Mouse (Mus musculus): ENCODE data around the gene Ppp1r32. TPM values are rescaled to one million over a fixed set of nuclear protein-coding genes. Genes with fewer than 3 reads are reported as not detected.

The Ppp1r32 gene
- total RNA-seq, 1 experiment: 0.62 TPM

- Histone ChIP-seq H3K4me1 (ENCODE audit: control insufficient read depth in 2 of 2, insufficient read depth in 2 of 2, low read length in 2 of 2, poor library complexity in 1 of 2) (peaks cover 0 to 14% of the 10 kb centered on the region in 2 experiments; a peak in 1 of 4 replicates), H3K27ac (ENCODE audit: insufficient read depth, low read depth, low read length, poor library complexity, severe bottlenecking) (no peak overlapping the region), H3K4me3 (ENCODE audit: insufficient read depth in 1 of 2, low read depth in 1 of 2, low read length in 2 of 2, poor library complexity in 1 of 2, severe bottlenecking in 1 of 2) (peak overlapping the region; percentile 28 to 57; a peak in 1 of 4 replicates), H3K9me3 (ENCODE audit: control insufficient read depth, insufficient read depth, low read depth, low read length) (no peaks in the 10 kb centered on the region), H3K9ac (ENCODE audit: insufficient read depth, low read depth, low read length, poor library complexity, severe bottlenecking) (no peak overlapping the region), H3K36me3 (ENCODE audit: control insufficient read depth, insufficient read depth, low read length, poor library complexity, severe bottlenecking) (no peaks in the 10 kb centered on the region)
- in situ Hi-C loops (cut with MboI; ENCODE audit: low sequenced_read_pairs in 2 of 2, unreplicated experiment in 2 of 2): no loop called here
- TF ChIP-seq MAFK (IDR thresholded peaks at IDR 0.05; ENCODE audit: insufficient read depth, low read depth, low read length): no peak
- no peak for TF ChIP-seq HCFC1 (IDR thresholded peaks at IDR 0.05; ENCODE audit: borderline replicate concordance, insufficient read depth, low read length)
- TF ChIP-seq ZC3H11A (IDR thresholded peaks at IDR 0.05; ENCODE audit: borderline replicate concordance, low read depth, low read length): no peak
- no peak for DNase-seq (ENCODE audit: low read depth, low spot score)
Observed at GRCm38 (mm10) chr19:10458096-10458495, 24.6 kb downstream of the Ppp1r32 start.

GRCm38 (mm10) chr19:10457484-10457800 is 25.3 kb downstream of the Ppp1r32 start:
- Histone ChIP-seq H3K36me3 (ENCODE audit: control insufficient read depth, insufficient read depth, low read length, poor library complexity, severe bottlenecking) (no peaks in the 10 kb centered on the region), H3K9ac (ENCODE audit: insufficient read depth, low read depth, low read length, poor library complexity, severe bottlenecking) (peak overlapping the region; percentile 34; the same call in 1 of the 2 replicates), H3K4me3 (ENCODE audit: insufficient read depth in 1 of 2, low read depth in 1 of 2, low read length in 2 of 2, poor library complexity in 1 of 2, severe bottlenecking in 1 of 2) (peak overlapping the region; percentile 63 to 75), H3K9me3 (ENCODE audit: control insufficient read depth, insufficient read depth, low read depth, low read length) (no peaks in the 10 kb centered on the region), H3K27ac (ENCODE audit: insufficient read depth, low read depth, low read length, poor library complexity, severe bottlenecking) (no peak overlapping the region), H3K4me1 (ENCODE audit: control insufficient read depth in 2 of 2, insufficient read depth in 2 of 2, low read length in 2 of 2, poor library complexity in 1 of 2) (peaks cover 0 to 12% of the 10 kb centered on the region in 2 experiments; a peak in 1 of 4 replicates)
- in situ Hi-C loops (cut with MboI; ENCODE audit: low sequenced_read_pairs in 2 of 2, unreplicated experiment in 2 of 2): no loop called here
- DNase-seq (ENCODE audit: low read depth, low spot score): peak; percentile 92
- TF ChIP-seq ZNF384 (IDR thresholded peaks at IDR 0.05; ENCODE audit: low read depth, low read length) (no peak), ZC3H11A (IDR thresholded peaks at IDR 0.05; ENCODE audit: borderline replicate concordance, low read depth, low read length) (no peak)

GRCm38 (mm10) chr19:10456752-10457483 is 25.8 kb downstream of the Ppp1r32 start, which contains the start of gene Lrrc10b:
TSS of gene Lrrc10b (minus strand) at chr19:10457473.
- in situ Hi-C loops (cut with MboI; ENCODE audit: low sequenced_read_pairs in 2 of 2, unreplicated experiment in 2 of 2): no loop called here
- peak within 1 kb of the TSS; percentile 34 for H3K9ac ChIP-seq (ENCODE audit: insufficient read depth, low read depth, low read length, poor library complexity, severe bottlenecking)
- no peaks in the 10 kb centered on the region for H3K36me3 ChIP-seq (ENCODE audit: control insufficient read depth, insufficient read depth, low read length, poor library complexity, severe bottlenecking)
- H3K4me3 ChIP-seq (ENCODE audit: insufficient read depth in 1 of 2, low read depth in 1 of 2, low read length in 2 of 2, poor library complexity in 1 of 2, severe bottlenecking in 1 of 2): peak within 1 kb of the TSS; percentile 63 to 75
- no peak for TF ChIP-seq ZNF384 (IDR thresholded peaks at IDR 0.05; ENCODE audit: low read depth, low read length)
- H3K9me3 ChIP-seq (ENCODE audit: control insufficient read depth, insufficient read depth, low read depth, low read length): no peaks in the 10 kb centered on the region
- no peak within 1 kb of the TSS for H3K27ac ChIP-seq (ENCODE audit: insufficient read depth, low read depth, low read length, poor library complexity, severe bottlenecking)
- peak; percentile 46 for DNase-seq (ENCODE audit: low read depth, low spot score)
- peaks cover 0 to 11% of the 10 kb centered on the region in 2 experiments; a peak in 1 of 4 replicates for H3K4me1 ChIP-seq (ENCODE audit: control insufficient read depth in 2 of 2, insufficient read depth in 2 of 2, low read length in 2 of 2, poor library complexity in 1 of 2)

- peaks cover 0 to 8% of the 10 kb centered on the region in 2 experiments; a peak in 1 of 4 replicates for H3K4me1 ChIP-seq (ENCODE audit: control insufficient read depth in 2 of 2, insufficient read depth in 2 of 2, low read length in 2 of 2, poor library complexity in 1 of 2)
- TF ChIP-seq HCFC1 (IDR thresholded peaks at IDR 0.05; ENCODE audit: borderline replicate concordance, insufficient read depth, low read length) (no peak), ZC3H11A (IDR thresholded peaks at IDR 0.05; ENCODE audit: borderline replicate concordance, low read depth, low read length) (no peak), ZNF384 (IDR thresholded peaks at IDR 0.05; ENCODE audit: low read depth, low read length) (no peak), MAFK (IDR thresholded peaks at IDR 0.05; ENCODE audit: insufficient read depth, low read depth, low read length) (no peak), CHD2 (IDR thresholded peaks at IDR 0.05; ENCODE audit: low read depth, low read length) (no peak)
- H3K9me3 ChIP-seq (ENCODE audit: control insufficient read depth, insufficient read depth, low read depth, low read length): no peaks in the 10 kb centered on the region
- H3K9ac ChIP-seq (ENCODE audit: insufficient read depth, low read depth, low read length, poor library complexity, severe bottlenecking): no peak overlapping the region
- DNase-seq (ENCODE audit: low read depth, low spot score): no peak
- no peaks in the 10 kb centered on the region for H3K36me3 ChIP-seq (ENCODE audit: control insufficient read depth, insufficient read depth, low read length, poor library complexity, severe bottlenecking)
- H3K27ac ChIP-seq (ENCODE audit: insufficient read depth, low read depth, low read length, poor library complexity, severe bottlenecking): no peak overlapping the region
- in situ Hi-C loops (cut with MboI; ENCODE audit: low sequenced_read_pairs in 2 of 2, unreplicated experiment in 2 of 2): no loop called here
- H3K4me3 ChIP-seq (ENCODE audit: insufficient read depth in 1 of 2, low read depth in 1 of 2, low read length in 2 of 2, poor library complexity in 1 of 2, severe bottlenecking in 1 of 2): no peak overlapping the region
Observed at GRCm38 (mm10) chr19:10455437-10455806, 27.3 kb downstream of the Ppp1r32 start.

All from ES-E14 (cell line).